Mouse (Mus musculus) heart, embryonic 15.5 days (tissue): Measurements from ENCODE around the gene H2-Eb1. TPM values are rescaled to one million over a fixed set of nuclear protein-coding genes. Genes with fewer than 3 reads are reported as not detected.

Source experiments
- ATAC-seq: fragments of 200-750 bp; cut with Nextera tagmentation; replicated peaks from 2 replicates; pipeline ENCODE4 v1.8.0; 2017; ENCODE audit warnings: low read depth, moderate TSS enrichment; ENCODE audit not compliant: insufficient number of reproducible peaks, insufficient read depth, low FRiP score
- H3K27ac ChIP-seq: fragments of 300-500 bp; sonication (generic); 2 replicates; pipeline ENCODE4 v1.5.1; 2015; ENCODE audit warnings: mild to moderate bottlenecking, inconsistent platforms
- H3K27me3 ChIP-seq: fragments of 300-500 bp; sonication (generic); 2 replicates; pipeline ENCODE4 v1.6.1; 2015; ENCODE audit warnings: inconsistent platforms
- H3K36me3 ChIP-seq: fragments of 300-500 bp; sonication (generic); 2 replicates; pipeline ENCODE4 v1.6.1; 2015; ENCODE audit warnings: mild to moderate bottlenecking, inconsistent platforms
- H3K4me1 ChIP-seq: fragments of 300-500 bp; sonication (generic); replicated peaks from 2 replicates; pipeline ENCODE4 v1.6.1; 2015; ENCODE audit warnings: inconsistent platforms
- H3K4me2 ChIP-seq: fragments of 300-500 bp; sonication (generic); 2 replicates; pipeline ENCODE4 v1.6.1; 2015; ENCODE audit warnings: inconsistent platforms, mild to moderate bottlenecking, moderate library complexity
- H3K4me3 ChIP-seq: fragments of 300-500 bp; sonication (generic); 2 replicates; pipeline ENCODE4 v1.5.1; 2015; ENCODE audit warnings: mild to moderate bottlenecking, inconsistent platforms
- H3K9ac ChIP-seq: fragments of 300-500 bp; sonication (generic); 2 replicates; pipeline ENCODE4 v1.6.1; 2015; ENCODE audit warnings: mild to moderate bottlenecking, inconsistent platforms
- H3K9me3 ChIP-seq: fragments of 300-500 bp; sonication (generic); replicated peaks from 2 replicates; pipeline ENCODE4 v1.6.1; 2016; ENCODE audit warnings: inconsistent platforms
- WGBS: fragments of 180-500 bp; shearing (Covaris S2); methylation state at CpG from one replicate; pipeline ENCODE4 v1.1.7; 2015; ENCODE audit warnings: mixed read lengths; 5-methylcytosine and 5-hydroxymethylcytosine counted together
- polyA plus RNA-seq: library from polyadenylated mRNA; unstranded; fragments of >200 nt; fragmentation: Nextera tagmentation; extraction: Ambion mirVana; gene quantifications from 2 replicates; pipeline ENCODE4 v1.2.1, GENCODE M21; 2015

Gene H2-Eb1
- polyA plus RNA-seq, 1 experiment from 2014 or later: 5.6 TPM

DNA sequence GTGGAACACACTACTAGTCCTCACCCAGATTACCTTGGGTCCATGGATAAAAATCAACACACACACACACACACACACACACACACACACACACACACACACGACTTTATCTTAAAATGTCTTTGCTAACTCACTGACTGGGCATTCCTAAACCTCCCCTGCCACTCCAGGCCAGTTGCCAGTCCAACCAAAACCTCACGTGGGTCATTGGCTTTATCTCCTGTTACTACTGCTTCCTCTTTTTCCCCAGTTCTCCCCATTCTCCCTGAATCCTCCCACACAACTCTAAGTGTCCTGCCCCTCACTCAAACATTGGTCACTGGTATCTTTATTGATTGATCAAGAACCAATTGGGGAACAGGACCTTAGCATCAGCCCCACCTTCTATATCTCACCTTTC is 11.6 kb downstream of the H2-Eb1 start:
- WGBS: 32% methylated on average over 2 of the region's 2 CpGs
- H3K9ac ChIP-seq: no peak overlapping the region
- ATAC-seq: no peak

DNA sequence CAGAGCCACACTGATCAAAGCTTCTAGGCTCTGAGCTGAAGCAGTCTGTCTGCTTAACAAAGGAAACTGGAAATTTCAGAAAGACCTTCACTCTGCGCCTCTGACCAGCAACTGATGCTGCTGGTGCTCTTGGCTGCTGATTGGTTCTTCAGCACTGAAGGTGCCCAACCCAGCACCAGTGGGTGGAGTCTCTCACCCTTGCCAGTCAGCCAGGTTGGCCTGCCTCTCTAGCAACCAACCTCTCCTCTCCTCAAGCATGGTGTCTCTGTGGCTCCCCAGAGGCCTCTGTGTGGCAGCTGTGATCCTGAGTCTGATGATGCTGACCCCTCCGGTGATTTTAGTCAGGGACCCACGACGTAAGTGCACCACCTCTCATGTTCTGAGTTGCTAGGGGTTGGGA is 19.8 kb downstream of the H2-Eb1 start, which contains the start of gene H2-Eb2:
Gene H2-Eb2 (plus strand): TSS at position 230 of the 400 bp plus-strand sequence.
- H3K4me1 ChIP-seq: no peaks in the 10 kb centered on the region
- no peaks in the 10 kb centered on the region for H3K27me3 ChIP-seq
- no peaks in the 10 kb centered on the region for H3K36me3 ChIP-seq
- H3K27ac ChIP-seq: no peak within 1 kb of the TSS
- H3K4me2 ChIP-seq: no peak within 1 kb of the TSS
- WGBS: 57% methylated on average over 4 of the region's 4 CpGs
- H3K9ac ChIP-seq: no peak within 1 kb of the TSS
- H3K9me3 ChIP-seq: no peaks in the 10 kb centered on the region
- no peak within 1 kb of the TSS for H3K4me3 ChIP-seq
- no peak for ATAC-seq

More for the DNA sequence above, 11.6 kb downstream of the H2-Eb1 start:
- no peak overlapping the region for H3K27ac ChIP-seq
- no peaks in the 10 kb centered on the region for H3K36me3 ChIP-seq
- H3K4me1 ChIP-seq: no peaks in the 10 kb centered on the region
- no peak overlapping the region for H3K4me3 ChIP-seq
- H3K27me3 ChIP-seq: no peaks in the 10 kb centered on the region
- H3K4me2 ChIP-seq: no peak overlapping the region
- no peaks in the 10 kb centered on the region for H3K9me3 ChIP-seq

DNA sequence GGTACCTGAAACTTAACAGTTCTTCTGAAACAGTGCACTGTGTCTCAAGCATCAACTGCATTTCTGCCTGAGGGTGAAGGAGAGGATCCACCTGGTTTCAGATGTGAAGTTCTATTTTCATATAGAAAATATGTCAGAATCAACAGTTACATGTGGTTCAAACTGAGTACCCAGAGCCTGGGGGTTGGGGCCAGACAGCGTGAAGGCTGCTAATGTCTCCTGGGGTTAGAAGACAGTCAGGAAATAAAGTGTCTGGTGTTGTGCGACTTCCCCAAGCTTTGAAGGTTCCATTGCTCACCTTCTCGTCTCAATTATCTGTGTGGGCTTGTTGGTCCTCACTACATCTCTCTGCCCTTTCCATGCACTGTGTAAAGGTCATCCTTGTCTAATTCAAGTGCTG is 20.7 kb downstream of the H2-Eb1 start:
- WGBS: 68% methylated on average over 3 of the region's 3 CpGs
- Histone ChIP-seq H3K4me3 (no peak overlapping the region), H3K27ac (no peak overlapping the region), H3K36me3 (no peaks in the 10 kb centered on the region), H3K27me3 (no peaks in the 10 kb centered on the region), H3K4me2 (no peak overlapping the region), H3K4me1 (no peaks in the 10 kb centered on the region), H3K9ac (no peak overlapping the region), H3K9me3 (no peaks in the 10 kb centered on the region)
- no peak for ATAC-seq

DNA sequence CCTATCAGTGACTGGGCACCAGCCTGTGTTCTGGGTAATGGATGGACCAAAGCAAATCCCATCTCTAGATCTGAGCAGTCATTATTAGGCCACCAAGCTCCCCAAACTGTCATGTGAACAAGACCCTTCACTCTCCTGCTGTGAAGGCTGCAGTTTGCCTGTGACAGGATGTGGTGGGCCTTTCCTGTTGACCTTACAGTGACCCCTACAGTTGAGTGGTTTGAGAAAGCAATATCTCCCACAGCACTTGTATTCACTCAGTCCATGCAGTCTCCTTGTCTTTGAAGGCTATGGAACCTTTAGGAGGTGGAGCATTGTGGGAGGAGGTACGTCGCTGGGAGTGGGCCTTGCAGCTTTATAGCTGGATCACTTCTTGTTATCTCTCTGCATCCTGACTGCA is 24.1 kb downstream of the H2-Eb1 start:
- Histone ChIP-seq H3K9me3 (no peaks in the 10 kb centered on the region), H3K27me3 (0 out of 2 replicates have a peak, but pooled peaks cover 2% of the 10 kb centered on the region), H3K27ac (no peak overlapping the region), H3K9ac (no peak overlapping the region), H3K36me3 (no peaks in the 10 kb centered on the region), H3K4me2 (no peak overlapping the region), H3K4me3 (no peak overlapping the region), H3K4me1 (no peaks in the 10 kb centered on the region)
- ATAC-seq: no peak
- 55% methylated on average over 2 of the region's 2 CpGs for WGBS

DNA sequence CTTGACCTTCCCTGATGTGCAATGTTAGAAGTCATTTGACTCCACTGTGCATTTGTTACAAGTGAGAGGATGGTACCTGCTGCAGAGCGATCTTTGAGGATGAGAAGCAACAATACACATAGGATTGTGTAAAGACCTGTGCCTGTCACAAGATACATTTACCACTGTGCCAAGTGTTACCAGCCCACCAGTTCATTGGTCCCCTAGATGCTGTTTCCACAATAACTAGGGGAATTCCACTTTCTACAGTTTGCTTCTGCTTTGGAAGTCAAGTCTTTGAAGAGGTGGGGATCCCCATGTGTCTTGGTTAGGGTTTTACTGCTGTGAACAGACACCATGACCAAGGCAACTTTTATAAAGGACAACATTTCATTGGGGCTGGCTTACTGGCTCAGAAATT is 25.5 kb downstream of the H2-Eb1 start:
- Histone ChIP-seq H3K36me3 (no peaks in the 10 kb centered on the region), H3K4me1 (no peaks in the 10 kb centered on the region), H3K9ac (no peak overlapping the region), H3K27me3 (0 out of 2 replicates have a peak, but pooled peaks cover 2% of the 10 kb centered on the region), H3K27ac (no peak overlapping the region), H3K4me3 (no peak overlapping the region), H3K4me2 (no peak overlapping the region), H3K9me3 (no peaks in the 10 kb centered on the region)
- ATAC-seq: no peak
- 88% methylated on average over 1 of the region's 1 CpGs for WGBS

DNA sequence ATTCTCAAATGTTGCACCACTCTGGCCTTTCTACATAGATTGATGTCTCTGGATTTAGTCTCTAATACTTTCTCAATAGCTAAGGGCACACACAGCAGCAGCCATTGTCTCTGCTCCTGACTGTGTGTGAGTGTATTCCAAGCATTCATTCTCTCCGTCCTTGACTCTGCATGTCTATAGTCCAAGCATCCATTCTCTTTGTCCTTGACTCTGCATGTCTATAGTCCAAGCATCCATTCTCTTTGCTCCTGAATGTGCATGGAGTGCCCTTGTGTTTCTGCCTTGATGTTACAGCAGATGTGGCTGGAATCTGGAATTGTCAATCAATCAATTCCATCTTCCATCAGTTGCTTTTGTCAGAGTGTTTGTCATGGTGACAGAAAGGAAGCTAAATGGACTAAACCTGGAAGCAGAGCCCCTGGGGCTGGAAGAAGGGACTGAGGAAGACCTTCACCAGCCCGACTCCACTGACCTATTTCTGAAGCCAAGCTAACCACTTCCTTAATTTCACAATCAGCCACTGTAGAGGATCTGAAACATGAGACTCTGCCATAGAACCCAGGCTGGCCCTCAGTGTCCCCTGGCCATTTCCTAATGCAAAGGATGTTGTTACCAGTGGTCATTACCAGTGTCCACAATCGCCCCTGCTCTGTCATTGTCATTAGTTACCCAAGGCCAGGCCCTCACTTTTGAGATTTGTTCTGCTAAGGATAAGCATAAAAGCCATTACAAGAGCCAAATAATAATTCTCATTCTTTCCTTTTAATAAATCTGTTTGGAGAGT is 35.1 kb downstream of the H2-Eb1 start:
- Histone ChIP-seq H3K9me3 (no peaks in the 10 kb centered on the region), H3K4me3 (no peak overlapping the region), H3K4me2 (no peak overlapping the region), H3K9ac (no peak overlapping the region), H3K27me3 (no peaks in the 10 kb centered on the region; the same call in 1 of the 2 replicates), H3K36me3 (no peaks in the 10 kb centered on the region), H3K27ac (no peak overlapping the region), H3K4me1 (no peaks in the 10 kb centered on the region)
- WGBS: 44% methylated on average over 3 of the region's 3 CpGs
- no peak for ATAC-seq

DNA sequence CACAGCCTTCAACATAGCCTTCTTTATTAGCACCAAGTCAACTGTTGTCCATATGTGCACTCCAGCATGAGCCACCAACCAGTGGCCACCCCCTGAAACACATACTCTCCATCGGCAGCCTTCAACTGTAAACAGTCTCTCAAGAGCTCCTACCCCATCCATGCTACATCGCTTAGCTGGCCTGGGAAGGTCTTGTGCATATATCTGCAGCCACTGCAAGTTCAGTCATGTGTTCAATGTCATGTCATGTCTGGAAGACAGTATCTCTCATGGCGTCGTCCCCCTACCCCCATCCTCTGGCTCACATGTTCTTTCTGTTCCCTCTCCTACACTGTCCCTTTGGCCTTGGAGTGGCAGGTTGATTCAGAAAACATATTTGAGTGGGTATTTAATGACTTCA is 39.2 kb downstream of the H2-Eb1 start:
- H3K36me3 ChIP-seq: no peaks in the 10 kb centered on the region
- no peak overlapping the region for H3K27ac ChIP-seq
- H3K9ac ChIP-seq: no peak overlapping the region
- H3K4me2 ChIP-seq: no peak overlapping the region
- ATAC-seq: no peak
- H3K9me3 ChIP-seq: no peaks in the 10 kb centered on the region
- H3K4me1 ChIP-seq: no peaks in the 10 kb centered on the region
- peaks cover 4% of the 10 kb centered on the region for H3K27me3 ChIP-seq
- no peak overlapping the region for H3K4me3 ChIP-seq
- WGBS: 80% methylated on average over 4 of the region's 4 CpGs

DNA sequence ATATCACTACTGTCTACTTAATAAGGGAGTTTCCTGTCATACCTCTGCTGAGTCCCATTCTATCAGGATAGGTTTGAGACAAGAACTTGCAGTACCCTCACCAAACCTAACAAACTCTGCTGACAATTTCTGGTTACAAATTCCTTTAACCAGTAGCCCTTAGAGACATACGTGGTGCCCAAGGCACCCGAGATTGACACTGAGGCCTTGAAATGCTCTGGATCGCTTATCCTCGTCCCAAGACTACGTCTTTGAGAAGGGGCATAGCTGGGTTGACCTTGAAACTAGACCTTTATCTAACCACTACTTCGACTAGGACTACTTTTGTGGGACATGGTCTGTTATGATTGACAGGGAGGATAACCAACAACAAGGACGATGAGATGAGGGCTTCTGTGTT is 39.8 kb downstream of the H2-Eb1 start:
- Histone ChIP-seq H3K27me3 (peaks cover 4% of the 10 kb centered on the region), H3K36me3 (no peaks in the 10 kb centered on the region), H3K9ac (no peak overlapping the region), H3K4me1 (no peaks in the 10 kb centered on the region), H3K4me3 (no peak overlapping the region), H3K9me3 (no peaks in the 10 kb centered on the region), H3K27ac (no peak overlapping the region), H3K4me2 (no peak overlapping the region)
- 72% methylated on average over 7 of the region's 7 CpGs for WGBS
- no peak for ATAC-seq

DNA sequence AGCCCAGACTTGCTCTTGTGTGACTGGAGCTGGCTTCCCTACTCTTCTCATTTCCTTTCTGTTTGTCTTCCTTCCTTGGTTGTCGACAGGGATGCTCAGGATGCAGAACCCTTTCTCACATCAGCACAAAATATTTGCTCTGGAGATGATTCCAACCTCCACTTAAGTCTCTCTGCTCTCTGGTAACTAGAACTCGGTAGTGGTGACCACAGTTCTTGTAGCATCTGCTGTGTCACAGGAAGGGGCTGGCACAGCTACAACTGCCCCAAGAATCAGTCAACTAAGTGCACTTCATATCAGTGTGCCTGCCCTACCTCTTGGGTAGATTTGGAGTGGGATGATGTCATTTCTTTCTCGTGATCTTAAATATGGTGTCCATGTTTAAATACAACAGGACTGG is 40.4 kb downstream of the H2-Eb1 start:
- Histone ChIP-seq H3K4me3 (no peak overlapping the region), H3K4me2 (no peak overlapping the region), H3K4me1 (no peaks in the 10 kb centered on the region), H3K36me3 (no peaks in the 10 kb centered on the region), H3K9me3 (no peaks in the 10 kb centered on the region), H3K9ac (no peak overlapping the region), H3K27me3 (peaks cover 4% of the 10 kb centered on the region; the same call in 1 of the 2 replicates), H3K27ac (no peak overlapping the region)
- no peak for ATAC-seq
- WGBS: 55% methylated on average over 3 of the region's 3 CpGs

DNA sequence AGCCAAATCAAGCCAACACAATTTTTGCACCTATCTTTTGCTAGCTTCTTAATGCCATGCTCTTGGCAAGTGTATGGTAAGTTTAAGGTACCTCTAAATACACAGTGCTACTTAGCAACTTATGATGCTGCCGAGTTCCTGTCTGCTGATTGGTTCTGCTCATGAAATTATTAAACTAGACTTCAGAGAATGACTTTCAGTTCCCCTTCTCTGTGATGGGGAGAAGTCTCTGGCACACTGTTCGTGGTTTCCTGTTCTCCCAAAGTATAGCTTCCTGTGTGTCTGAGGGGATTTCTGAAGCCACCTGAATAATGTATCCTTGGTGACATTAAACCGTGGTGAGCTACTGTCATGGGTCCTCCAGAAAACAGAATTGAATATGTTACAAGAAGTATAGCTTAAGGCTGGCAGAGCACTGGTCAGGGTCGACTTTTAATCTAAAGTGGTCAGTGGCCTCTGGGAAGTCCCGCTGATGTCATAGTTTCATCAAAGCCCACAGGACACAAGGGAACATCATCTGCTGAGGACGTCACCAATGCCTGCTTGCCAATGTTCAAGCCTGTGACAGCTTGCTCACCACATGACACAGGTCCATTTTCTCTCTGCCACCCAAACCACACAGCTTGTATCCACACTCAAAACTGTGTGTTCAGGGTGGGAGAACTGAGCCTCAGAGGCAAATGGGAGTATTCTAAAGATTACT is 42.1 kb downstream of the H2-Eb1 start:
- Histone ChIP-seq H3K4me3 (no peak overlapping the region), H3K4me1 (no peaks in the 10 kb centered on the region), H3K36me3 (no peaks in the 10 kb centered on the region), H3K9ac (no peak overlapping the region), H3K9me3 (no peaks in the 10 kb centered on the region), H3K4me2 (no peak overlapping the region), H3K27me3 (peaks cover 4% of the 10 kb centered on the region; the same call in 1 of the 2 replicates), H3K27ac (no peak overlapping the region)
- WGBS: 49% methylated on average over 6 of the region's 6 CpGs
- no peak for ATAC-seq

DNA sequence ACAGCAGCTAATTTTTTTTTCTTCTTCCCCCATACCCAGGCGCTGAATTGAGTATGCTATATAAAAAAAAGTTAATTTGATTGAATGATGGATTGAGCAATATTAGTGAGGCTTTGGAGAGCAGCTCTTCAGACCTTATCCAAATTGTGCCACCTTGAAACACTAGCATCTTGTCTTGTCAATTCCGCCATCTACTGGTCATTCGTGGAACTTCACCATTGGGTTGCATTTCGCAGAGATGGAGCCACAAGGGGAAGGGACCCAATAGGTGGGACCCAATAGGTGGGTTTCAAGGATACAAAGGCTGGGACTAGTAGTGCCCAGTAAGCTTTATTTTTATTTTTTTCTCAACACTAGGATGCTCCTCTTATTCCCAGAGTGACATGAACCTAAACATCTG is 43.8 kb downstream of the H2-Eb1 start:
- Histone ChIP-seq H3K9ac (no peak overlapping the region), H3K4me1 (no peaks in the 10 kb centered on the region), H3K9me3 (no peaks in the 10 kb centered on the region), H3K27me3 (peaks cover 4% of the 10 kb centered on the region; the same call in 1 of the 2 replicates), H3K4me2 (no peak overlapping the region), H3K36me3 (no peaks in the 10 kb centered on the region), H3K4me3 (no peak overlapping the region), H3K27ac (no peak overlapping the region)
- ATAC-seq: no peak
- 7% methylated on average over 4 of the region's 4 CpGs for WGBS
